Mouse (Mus musculus): ENCODE data around the gene Dync2h1. TPM values are rescaled to one million over a fixed set of nuclear protein-coding genes. Genes with fewer than 3 reads are reported as not detected.
"Not testable (repeated sequence)": the region's sequence is repeated elsewhere in the genome, so short reads cannot be mapped to it uniquely, and the experiment has no call there.

The Dync2h1 gene
- polyA plus RNA-seq, 1 experiment = 6.6 TPM

DNA sequence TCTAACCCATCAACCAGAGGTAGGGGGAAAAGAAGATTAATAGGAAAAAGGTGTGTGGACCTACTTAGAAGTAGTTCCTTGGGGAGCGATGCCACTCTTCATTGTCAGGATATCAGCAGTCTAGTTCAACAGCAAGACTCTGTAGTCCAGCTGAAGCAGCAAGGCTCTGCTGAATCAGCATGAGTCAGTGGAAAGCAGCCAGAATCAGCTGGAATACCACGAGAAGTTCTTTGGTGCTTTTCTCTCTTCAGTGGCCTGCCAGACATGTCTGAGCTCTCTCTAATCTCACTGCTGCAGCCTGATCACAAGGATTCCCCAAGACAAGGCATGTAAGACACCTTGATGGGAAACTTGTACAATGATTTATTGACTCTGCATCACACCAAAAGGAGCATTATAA is 225.9 kb downstream of the Dync2h1 start:
- H3K4me1 ChIP-seq (ENCODE audit: control insufficient read depth, insufficient read depth, low read length) = no peaks in the 10 kb centered on the region
- no peak overlapping the region for H3K4me3 ChIP-seq (replicated peaks; ENCODE audit: insufficient read depth, low read depth, low read length)
- DNase-seq = no peak
- H3K27ac ChIP-seq (ENCODE audit: insufficient read depth, low read length) = no peak overlapping the region
- TF ChIP-seq POLR2A (IDR thresholded peaks at IDR 0.05; ENCODE audit: borderline replicate concordance, insufficient read depth, low read length) (no peak), CTCF (IDR thresholded peaks at IDR 0.05; ENCODE audit: borderline replicate concordance, insufficient read depth, low read depth, low read length) (no peak)
- no peaks in the 10 kb centered on the region for H3K27me3 ChIP-seq (ENCODE audit: control insufficient read depth, insufficient read depth, low read length)
- 55% methylated on average over 2 of the region's 2 CpGs for WGBS

GRCm38 (mm10) chr9:6927399-6928035 is 256.7 kb downstream of the Dync2h1 start:
- no peaks in the 10 kb centered on the region for H3K4me1 ChIP-seq (ENCODE audit: control insufficient read depth, insufficient read depth, low read length)
- WGBS = 54% methylated on average over 1 of the region's 1 CpGs
- H3K27ac ChIP-seq (ENCODE audit: insufficient read depth, low read length) = no peak overlapping the region
- TF ChIP-seq CTCF (IDR thresholded peaks at IDR 0.05; ENCODE audit: borderline replicate concordance, insufficient read depth, low read depth, low read length) = no peak
- no peak for TF ChIP-seq POLR2A (IDR thresholded peaks at IDR 0.05; ENCODE audit: borderline replicate concordance, insufficient read depth, low read length)
- H3K27me3 ChIP-seq (ENCODE audit: control insufficient read depth, insufficient read depth, low read length) = no peaks in the 10 kb centered on the region
- H3K4me3 ChIP-seq (replicated peaks; ENCODE audit: insufficient read depth, low read depth, low read length) = no peak overlapping the region
- DNase-seq = no peak

DNA sequence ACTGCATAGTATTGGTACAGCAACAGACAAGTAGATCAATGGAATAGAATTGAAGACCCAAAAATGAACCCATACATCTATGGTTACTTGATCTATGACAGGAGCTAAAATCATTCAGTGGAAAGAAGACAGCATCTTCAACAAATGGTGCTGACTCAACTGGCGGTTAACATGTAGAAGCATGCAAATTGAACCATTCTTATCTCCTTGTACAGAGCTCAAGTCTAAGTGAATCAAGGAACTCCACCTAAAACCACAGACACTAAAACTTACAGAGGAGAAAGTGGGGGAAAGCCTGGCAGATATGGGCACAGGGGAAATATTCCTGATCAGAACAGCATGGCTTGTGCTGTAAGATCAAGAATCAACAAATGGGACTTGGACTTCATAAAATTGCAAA is 270.8 kb downstream of the Dync2h1 start:
- no peak overlapping the region for H3K4me3 ChIP-seq (replicated peaks; ENCODE audit: insufficient read depth, low read depth, low read length)
- 96% methylated on average over 1 of the region's 1 CpGs for WGBS
- TF ChIP-seq POLR2A (IDR thresholded peaks at IDR 0.05; ENCODE audit: borderline replicate concordance, insufficient read depth, low read length) (no peak), CTCF (IDR thresholded peaks at IDR 0.05; ENCODE audit: borderline replicate concordance, insufficient read depth, low read depth, low read length) (no peak)
- no peak for DNase-seq
- no peaks in the 10 kb centered on the region for H3K27me3 ChIP-seq (ENCODE audit: control insufficient read depth, insufficient read depth, low read length)
- no peak overlapping the region for H3K27ac ChIP-seq (ENCODE audit: insufficient read depth, low read length)
- no peaks in the 10 kb centered on the region for H3K4me1 ChIP-seq (ENCODE audit: control insufficient read depth, insufficient read depth, low read length)

DNA sequence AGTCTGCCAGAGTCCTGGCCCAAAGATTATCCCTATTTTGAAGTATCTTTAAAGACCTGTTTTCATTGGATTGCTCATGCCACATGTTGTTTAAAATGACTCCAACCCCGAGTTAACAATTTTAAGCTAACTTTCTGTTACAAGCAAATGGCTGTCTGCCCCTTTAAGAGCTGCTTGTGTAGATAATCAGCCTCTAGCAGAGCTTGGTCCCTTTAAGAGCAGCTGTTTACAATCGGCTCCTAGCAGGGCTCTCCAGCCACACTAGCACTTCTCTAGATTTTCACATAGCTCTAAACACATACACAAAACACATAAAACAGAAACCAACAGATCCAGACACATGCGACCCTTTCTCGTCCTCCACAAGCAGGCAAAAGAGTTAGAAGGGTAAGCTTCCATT is 273.7 kb downstream of the Dync2h1 start:
- not testable (repeated sequence) for H3K27ac ChIP-seq (ENCODE audit: insufficient read depth, low read length); DNase-seq; H3K4me1 ChIP-seq (ENCODE audit: control insufficient read depth, insufficient read depth, low read length); H3K27me3 ChIP-seq (ENCODE audit: control insufficient read depth, insufficient read depth, low read length); H3K4me3 ChIP-seq (replicated peaks; ENCODE audit: insufficient read depth, low read depth, low read length)
- WGBS = 55% methylated on average over 4 of the region's 4 CpGs

- H3K27ac ChIP-seq (ENCODE audit: insufficient read depth, low read length) = no peak overlapping the region
- H3K4me3 ChIP-seq (replicated peaks; ENCODE audit: insufficient read depth, low read depth, low read length) = no peak overlapping the region
- DNase-seq = no peak
- no peaks in the 10 kb centered on the region for H3K27me3 ChIP-seq (ENCODE audit: control insufficient read depth, insufficient read depth, low read length)
- WGBS = 80% methylated on average over 1 of the region's 1 CpGs
- no peaks in the 10 kb centered on the region for H3K4me1 ChIP-seq (ENCODE audit: control insufficient read depth, insufficient read depth, low read length)
- no peak for TF ChIP-seq CTCF (IDR thresholded peaks at IDR 0.05; ENCODE audit: borderline replicate concordance, insufficient read depth, low read depth, low read length)
- TF ChIP-seq POLR2A (IDR thresholded peaks at IDR 0.05; ENCODE audit: borderline replicate concordance, insufficient read depth, low read length) = no peak
Observed at GRCm38 (mm10) chr9:6901620-6902019, 282.6 kb downstream of the Dync2h1 start.

DNA sequence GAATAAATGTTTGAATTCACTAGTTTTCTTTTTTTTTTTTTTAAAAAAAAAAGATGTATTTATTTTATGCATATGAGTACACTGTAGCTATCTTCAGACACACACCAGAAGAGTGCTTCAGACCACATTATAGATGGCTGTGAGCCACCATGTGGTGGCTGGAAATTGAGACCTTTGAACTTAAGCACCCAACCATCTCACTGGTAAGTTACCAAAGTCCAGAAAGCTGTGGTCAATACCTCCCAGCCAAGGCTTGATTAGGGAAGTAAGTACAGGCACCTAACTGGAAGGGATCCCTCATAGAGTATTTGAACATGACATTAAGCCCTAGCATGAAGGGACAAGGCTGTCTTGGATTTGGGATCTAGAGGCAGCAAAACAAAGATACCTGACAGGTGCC is 292.9 kb downstream of the Dync2h1 start:
- Histone ChIP-seq H3K4me1 (ENCODE audit: control insufficient read depth, insufficient read depth, low read length) (no peaks in the 10 kb centered on the region), H3K4me3 (replicated peaks; ENCODE audit: insufficient read depth, low read depth, low read length) (no peak overlapping the region), H3K27me3 (ENCODE audit: control insufficient read depth, insufficient read depth, low read length) (no peaks in the 10 kb centered on the region), H3K27ac (ENCODE audit: insufficient read depth, low read length) (no peak overlapping the region)
- TF ChIP-seq CTCF (IDR thresholded peaks at IDR 0.05; ENCODE audit: borderline replicate concordance, insufficient read depth, low read depth, low read length) = no peak
- TF ChIP-seq POLR2A (IDR thresholded peaks at IDR 0.05; ENCODE audit: borderline replicate concordance, insufficient read depth, low read length) = no peak
- no peak for DNase-seq

DNA sequence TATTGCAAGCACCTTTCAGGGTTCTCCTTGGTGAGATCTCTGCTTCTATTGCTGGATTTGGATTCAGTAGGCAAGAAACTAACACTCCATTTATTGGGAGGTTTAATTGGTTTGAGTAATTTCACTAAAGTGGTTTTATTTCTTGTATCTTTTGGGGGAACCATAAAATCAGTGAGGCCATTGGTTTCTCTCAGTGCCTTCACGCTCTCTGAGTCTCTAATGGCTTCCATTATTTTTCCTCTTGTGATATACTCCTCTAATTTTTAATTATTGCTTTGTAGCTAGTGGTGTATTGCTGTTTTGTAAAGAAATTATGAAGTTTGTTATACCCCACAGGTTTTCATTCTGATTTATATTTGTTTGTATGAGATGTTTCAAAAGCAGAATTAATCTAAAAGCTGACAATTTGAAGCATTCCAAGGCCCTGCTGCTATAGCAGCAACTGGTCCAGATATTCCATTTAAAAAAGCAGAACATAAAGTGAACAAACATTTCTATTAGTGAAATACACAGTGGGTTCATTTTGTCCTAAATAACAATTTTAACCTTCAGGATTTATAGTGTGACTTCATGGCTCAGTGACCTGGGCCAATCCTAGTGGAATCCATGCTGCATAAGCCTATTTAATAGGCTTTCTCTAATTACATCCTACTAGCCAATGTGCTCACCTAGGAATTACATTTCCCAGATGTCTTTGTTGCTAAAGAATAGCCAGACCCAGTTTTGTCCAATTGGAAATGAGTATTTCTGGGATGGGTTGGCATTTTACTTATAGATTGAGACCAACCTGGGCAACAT is 302.9 kb downstream of the Dync2h1 start:
- WGBS = 70% methylated on average over 1 of the region's 1 CpGs
- no peak for DNase-seq
- no peak for TF ChIP-seq POLR2A (IDR thresholded peaks at IDR 0.05; ENCODE audit: borderline replicate concordance, insufficient read depth, low read length)
- Histone ChIP-seq H3K27ac (ENCODE audit: insufficient read depth, low read length) (no peak overlapping the region), H3K4me1 (ENCODE audit: control insufficient read depth, insufficient read depth, low read length) (no peaks in the 10 kb centered on the region), H3K27me3 (ENCODE audit: control insufficient read depth, insufficient read depth, low read length) (no peaks in the 10 kb centered on the region), H3K4me3 (replicated peaks; ENCODE audit: insufficient read depth, low read depth, low read length) (no peak overlapping the region)

Other genes with a start within 250 kb of the Dync2h1 start
- 51.9 and 53.9 TPM in 2 replicates for gene Dcun1d5, start 74 bp upstream of the Dync2h1 start, polyA plus RNA-seq (2012; rRNA removed)
- 0.05 TPM in 1 of 2 replicates, not detected in the other for gene Mmp13, start 88.1 kb upstream of the Dync2h1 start, polyA plus RNA-seq (2012; rRNA removed)
- 0.06 TPM in 1 of 2 replicates, not detected in the other for gene Mmp12, start 159.9 kb upstream of the Dync2h1 start, polyA plus RNA-seq (2012; rRNA removed)
- not detected in 2 replicates for gene Mmp1b, start 203.6 kb upstream of the Dync2h1 start, polyA plus RNA-seq (2012; rRNA removed)